Mouse (Mus musculus) embryonic facial prominence, embryonic 14.5 days (tissue): Measurements from ENCODE around the gene Surf4. TPM values are rescaled to one million over a fixed set of nuclear protein-coding genes. Genes with fewer than 3 reads are reported as not detected.
A peak's percentile ranks its signal among the peaks of the same experiment; 100 is the strongest.

Experiments
- ATAC-seq: fragments of 200-750 bp; cut with Nextera tagmentation; 2 replicates; pipeline ENCODE4 v1.8.0; 2017; ENCODE audit warnings: low read depth, moderate number of reproducible peaks, moderate TSS enrichment
- DNase-seq: peaks from one replicate; pipeline ENCODE4 v3.0.0-alpha.2; 2015; ENCODE audit warnings: low spot score
- H3K27ac ChIP-seq: fragments of 300-500 bp; sonication (generic); replicated peaks from 2 replicates; pipeline ENCODE4 v1.5.1; 2014; ENCODE audit warnings: low read depth, mild to moderate bottlenecking, low read length, moderate library complexity
- H3K27me3 ChIP-seq: fragments of 300-500 bp; sonication (generic); replicated peaks from 2 replicates; pipeline ENCODE4 v1.6.1; 2014; ENCODE audit warnings: low read length; ENCODE audit not compliant: control insufficient read depth, insufficient read depth
- H3K36me3 ChIP-seq: fragments of 300-500 bp; sonication (generic); 2 replicates; pipeline ENCODE4 v1.6.1; 2014; ENCODE audit warnings: low read length, mixed read lengths; ENCODE audit not compliant: control insufficient read depth, insufficient read depth
- H3K4me1 ChIP-seq: fragments of 300-500 bp; sonication (generic); 2 replicates; pipeline ENCODE4 v1.6.1; 2014; ENCODE audit warnings: antibody characterized with exemption, low read length; ENCODE audit not compliant: control insufficient read depth, insufficient read depth
- H3K4me2 ChIP-seq: fragments of 300-500 bp; sonication (generic); 2 replicates; pipeline ENCODE4 v1.6.1; 2014; ENCODE audit warnings: low read depth, mild to moderate bottlenecking, low read length, moderate library complexity, mixed read lengths
- H3K4me3 ChIP-seq: fragments of 300-500 bp; sonication (generic); 2 replicates; pipeline ENCODE4 v1.5.1; 2014; ENCODE audit warnings: low read depth, mild to moderate bottlenecking, low read length
- H3K9ac ChIP-seq: fragments of 300-500 bp; sonication (generic); 2 replicates; pipeline ENCODE4 v1.6.1; 2014; ENCODE audit warnings: low read depth, mild to moderate bottlenecking, low read length, moderate library complexity, mixed read lengths
- H3K9me3 ChIP-seq: fragments of 300-500 bp; sonication (generic); 2 replicates; pipeline ENCODE4 v1.6.1; 2016; ENCODE audit warnings: low read length; ENCODE audit not compliant: control insufficient read depth
- WGBS: fragments of 180-500 bp; shearing (Covaris S2); extraction: QIAGEN DNeasy Blood & Tissue Kit; methylation state at CpG from one replicate; pipeline ENCODE4 v1.1.7; 2014; 5-methylcytosine and 5-hydroxymethylcytosine counted together
- polyA plus RNA-seq: library from polyadenylated mRNA; unstranded; fragments of >200 nt; fragmentation: Nextera tagmentation; extraction: Ambion mirVana; gene quantifications from 2 replicates; pipeline ENCODE4 v1.2.1, GENCODE M21; 2014

Surf4 gene
- polyA plus RNA-seq, 1 experiment from 2014 or later = 273 TPM

- WGBS = under 1% methylated on average over 45 of the region's 74 CpGs
- Histone ChIP-seq H3K27ac (peak within 1 kb of the TSS; percentile 91), H3K4me2 (peak within 1 kb of the TSS; percentile 95), H3K4me3 (peak within 1 kb of the TSS; percentile 85), H3K9ac (peak within 1 kb of the TSS; percentile 98), H3K36me3 (peaks cover 69% of the 10 kb centered on the region), H3K4me1 (peaks cover 17% of the 10 kb centered on the region), H3K9me3 (no peaks in the 10 kb centered on the region), H3K27me3 (no peaks in the 10 kb centered on the region)
- peak; percentile 94 for ATAC-seq
- peak; percentile 99 for DNase-seq
Measured at GRCm38 (mm10) chr2:26910124-26910993, 23.4 kb downstream of the Surf4 start, which contains the start of the genes Med22 and Rpl7a. Gene Med22, minus strand, starts transcription at chr2:26910677. Gene Rpl7a, plus strand, starts transcription at chr2:26910764.

- H3K4me1 ChIP-seq = peaks cover 15% of the 10 kb centered on the region
- ATAC-seq (no peak), DNase-seq (no peak)
- H3K9me3 ChIP-seq = no peaks in the 10 kb centered on the region
- peak overlapping the region; percentile 98 for H3K9ac ChIP-seq
- peak overlapping the region; percentile 88; the same call in 1 of the 2 replicates for H3K27ac ChIP-seq
- H3K4me3 ChIP-seq = peak overlapping the region; percentile 85
- peak overlapping the region; percentile 83 for H3K4me2 ChIP-seq
- H3K36me3 ChIP-seq = peaks cover 71% of the 10 kb centered on the region
- no peaks in the 10 kb centered on the region for H3K27me3 ChIP-seq
Measured at GRCm38 (mm10) chr2:26909387-26909784, 24.3 kb downstream of the Surf4 start.

DNA sequence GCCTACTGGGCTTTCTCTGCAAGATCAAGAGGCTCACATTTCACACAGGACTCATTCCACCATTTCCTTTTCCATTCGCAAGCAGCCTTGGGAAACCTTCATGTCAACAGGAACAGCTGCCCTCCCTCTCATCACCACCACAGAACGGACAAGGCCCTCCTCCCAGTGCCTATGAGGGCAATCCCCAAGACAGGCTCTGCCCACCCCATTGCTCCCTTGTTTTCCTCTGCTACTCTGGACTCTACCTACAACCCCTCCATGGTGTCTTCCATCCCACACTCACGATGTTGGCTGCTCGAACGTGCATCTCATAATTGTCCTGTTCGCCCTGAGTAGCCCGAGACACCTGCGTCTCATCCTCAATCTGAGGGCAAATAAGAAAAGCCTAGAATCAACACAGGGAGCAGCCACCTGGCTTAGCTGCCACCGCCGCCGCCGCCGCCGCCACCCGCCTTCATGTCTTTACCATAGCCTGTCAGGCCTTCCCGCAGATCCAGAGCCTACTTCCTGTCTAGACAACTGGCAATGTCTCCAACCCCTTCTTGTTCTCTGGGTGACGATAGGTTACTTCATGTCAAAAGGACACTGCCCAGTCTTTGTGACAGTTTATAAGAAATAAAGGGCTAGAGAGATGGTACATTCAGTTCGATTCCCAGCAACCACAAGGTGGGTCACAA lies 24.9 kb downstream of the Surf4 start:
- ATAC-seq (no peak), DNase-seq (no peak)
- no peak overlapping the region for H3K27ac ChIP-seq
- peaks cover 16% of the 10 kb centered on the region for H3K4me1 ChIP-seq
- H3K4me2 ChIP-seq = peak overlapping the region; percentile 83
- H3K27me3 ChIP-seq = no peaks in the 10 kb centered on the region
- H3K4me3 ChIP-seq = peak overlapping the region; percentile 85
- H3K36me3 ChIP-seq = peaks cover 67% of the 10 kb centered on the region
- peak overlapping the region; percentile 98 for H3K9ac ChIP-seq
- H3K9me3 ChIP-seq = no peaks in the 10 kb centered on the region
- 76% methylated on average over 18 of the region's 18 CpGs for whole genome bisulfite sequencing

DNA sequence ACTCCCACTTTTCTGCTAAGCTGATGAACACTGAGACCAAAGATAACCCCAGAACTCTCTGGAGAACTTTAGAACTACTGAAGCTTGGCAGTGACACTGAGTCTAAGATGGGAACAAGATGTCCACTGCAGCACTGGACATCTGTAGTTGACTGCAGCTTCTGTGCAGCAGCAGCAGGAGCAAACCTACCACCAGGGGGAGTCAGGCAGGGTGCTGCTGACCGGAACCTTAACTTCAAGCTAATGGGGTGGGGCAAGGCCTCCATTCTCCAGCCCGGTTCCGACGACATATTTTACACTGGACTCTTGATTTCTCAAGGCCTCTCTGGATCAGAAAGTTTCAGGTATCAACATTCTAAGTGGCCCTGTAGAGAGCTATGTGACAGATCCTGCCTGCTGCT lies 26.6 kb downstream of the Surf4 start:
- H3K4me1 ChIP-seq = peaks cover 19% of the 10 kb centered on the region
- ATAC-seq = no peak

DNA sequence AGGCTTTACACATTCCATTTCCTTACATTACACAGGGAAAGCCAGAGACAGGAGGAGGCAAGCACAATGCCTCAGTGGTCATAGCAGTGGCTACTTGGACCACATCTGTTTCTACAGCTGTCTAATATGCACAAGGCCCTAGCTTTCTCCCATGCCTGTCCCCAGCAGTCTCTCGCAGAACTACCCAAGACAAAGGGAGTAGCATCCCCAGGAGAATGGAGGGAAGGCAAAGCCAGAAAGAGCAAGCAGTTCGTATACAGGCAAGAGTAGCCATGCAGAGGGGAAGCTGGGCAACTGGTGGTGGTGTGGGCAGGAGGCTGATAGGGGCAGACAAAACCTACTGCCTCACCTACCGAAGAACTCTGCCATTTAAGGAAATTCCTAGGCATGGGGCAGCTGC lies 27.3 kb downstream of the Surf4 start:
- H3K4me3 ChIP-seq = no peak overlapping the region
- H3K9ac ChIP-seq = no peak overlapping the region
- H3K4me2 ChIP-seq = no peak overlapping the region
- no peak overlapping the region for H3K27ac ChIP-seq
- no peaks in the 10 kb centered on the region for H3K27me3 ChIP-seq
- WGBS = 97% methylated on average over 3 of the region's 3 CpGs
- peaks cover 43% of the 10 kb centered on the region for H3K36me3 ChIP-seq
- ATAC-seq (no peak), DNase-seq (no peak)
- peaks cover 21% of the 10 kb centered on the region for H3K4me1 ChIP-seq
- no peaks in the 10 kb centered on the region for H3K9me3 ChIP-seq

More for the DNA sequence above, 26.6 kb downstream of the Surf4 start:
- Histone ChIP-seq H3K9ac (no peak overlapping the region), H3K4me2 (no peak overlapping the region), H3K27me3 (no peaks in the 10 kb centered on the region), H3K4me3 (no peak overlapping the region), H3K9me3 (no peaks in the 10 kb centered on the region), H3K36me3 (peaks cover 49% of the 10 kb centered on the region), H3K27ac (no peak overlapping the region)
- peak; percentile 16 for DNase-seq
- 52% methylated on average over 4 of the region's 4 CpGs for WGBS

DNA sequence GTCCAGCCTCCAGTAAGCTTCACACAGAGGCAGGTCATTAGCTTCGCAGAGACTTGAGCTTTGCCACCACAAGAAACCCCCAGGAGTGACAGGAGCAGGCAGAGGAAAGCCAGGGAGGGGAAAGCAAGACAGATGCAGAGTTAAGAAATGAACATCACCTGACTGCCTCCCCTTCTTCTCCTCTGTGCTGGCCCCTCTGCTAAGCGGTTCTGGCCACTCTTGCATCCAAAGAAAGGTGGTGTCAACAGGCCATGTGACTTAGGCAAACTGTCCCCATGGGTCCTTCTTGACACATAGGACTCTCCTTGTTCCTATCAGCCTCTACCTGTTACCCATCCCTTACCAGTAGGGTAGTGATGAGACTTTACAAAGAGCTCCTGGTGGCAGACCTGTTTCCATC lies 27.8 kb downstream of the Surf4 start:
- H3K9me3 ChIP-seq = no peaks in the 10 kb centered on the region
- H3K27me3 ChIP-seq = no peaks in the 10 kb centered on the region
- 100% methylated on average over 1 of the region's 2 CpGs for WGBS
- no peak for ATAC-seq
- no peak overlapping the region for H3K9ac ChIP-seq
- no peak overlapping the region for H3K4me2 ChIP-seq
- H3K4me1 ChIP-seq = peaks cover 21% of the 10 kb centered on the region
- peaks cover 40% of the 10 kb centered on the region for H3K36me3 ChIP-seq
- H3K27ac ChIP-seq = no peak overlapping the region
- DNase-seq = no peak
- no peak overlapping the region for H3K4me3 ChIP-seq

DNA sequence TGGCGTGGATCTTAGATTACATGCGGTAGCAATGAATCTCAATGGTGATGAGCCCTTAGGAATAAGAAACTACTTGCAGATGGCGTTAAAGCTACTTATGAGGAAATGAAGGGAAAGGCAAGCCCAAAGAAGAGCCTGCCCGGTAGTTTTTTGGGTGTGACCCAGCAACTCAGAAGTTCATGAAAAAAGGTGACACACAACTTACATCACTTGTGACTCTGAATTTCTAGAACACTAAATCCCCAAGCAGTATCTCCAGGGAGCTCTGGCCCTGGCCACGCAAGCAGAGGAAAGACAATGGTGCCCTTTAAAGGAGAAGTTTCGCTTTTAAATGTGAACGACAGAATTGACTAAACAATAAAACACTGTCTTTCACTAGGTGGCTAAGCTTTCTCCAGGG lies 30.4 kb downstream of the Surf4 start:
- peaks cover 54% of the 10 kb centered on the region for H3K36me3 ChIP-seq
- H3K4me1 ChIP-seq = peaks cover 11% of the 10 kb centered on the region
- H3K27ac ChIP-seq = peak overlapping the region; percentile 80
- H3K9me3 ChIP-seq = no peaks in the 10 kb centered on the region
- peak overlapping the region; percentile 75 for H3K4me3 ChIP-seq
- H3K27me3 ChIP-seq = no peaks in the 10 kb centered on the region
- ATAC-seq = no peak
- 7% methylated on average over 7 of the region's 7 CpGs for WGBS
- H3K9ac ChIP-seq = peak overlapping the region; percentile 80
- peak overlapping the region; percentile 85 for H3K4me2 ChIP-seq
- DNase-seq = no peak

- no peaks in the 10 kb centered on the region for H3K9me3 ChIP-seq
- H3K4me2 ChIP-seq = peak within 1 kb of the TSS; percentile 85
- ATAC-seq (peak; percentile 97), DNase-seq (peak; percentile 99)
- H3K27me3 ChIP-seq = no peaks in the 10 kb centered on the region
- H3K4me3 ChIP-seq = peak within 1 kb of the TSS; percentile 75
- peak within 1 kb of the TSS; percentile 80 for H3K27ac ChIP-seq
- peak within 1 kb of the TSS; percentile 80 for H3K9ac ChIP-seq
- peaks cover 11% of the 10 kb centered on the region for H3K4me1 ChIP-seq
- under 1% methylated on average over 33 of the region's 41 CpGs for WGBS
- H3K36me3 ChIP-seq = peaks cover 54% of the 10 kb centered on the region
Measured at GRCm38 (mm10) chr2:26902467-26903220, 31.1 kb downstream of the Surf4 start, which contains the start of gene Surf6. Gene Surf6, minus strand, starts transcription at chr2:26902879.
